14 mouse cellular contexts compared by ENCODE assay signal in the genomic region with DNA sequence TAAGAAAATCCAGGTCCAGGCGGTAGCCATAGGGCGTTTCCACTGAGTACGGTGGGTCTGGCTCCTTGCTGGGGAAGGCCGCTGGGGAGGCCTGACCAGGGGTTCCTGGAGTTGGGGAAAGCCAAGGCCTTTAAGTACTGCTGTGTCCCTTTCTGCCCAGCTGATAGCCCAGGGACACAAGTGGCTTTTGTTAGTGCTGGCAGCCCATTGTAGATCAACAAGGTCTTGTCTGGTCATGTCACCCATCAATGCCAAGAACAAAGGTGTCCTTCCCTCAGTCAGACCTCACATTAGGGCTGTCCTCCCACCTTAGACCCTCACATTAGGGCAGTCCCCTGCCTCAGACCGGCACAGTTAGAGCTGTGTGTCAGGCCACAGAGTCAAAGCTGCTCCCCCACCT. TPM values are rescaled to one million over a fixed set of nuclear protein-coding genes. Genes with fewer than 3 reads are reported as not detected.
DNase-seq lines count a peak whose midpoint lies in the region; ATAC-seq and TF ChIP-seq lines count a peak whose summit lies in the region.
"Had no signal": no experiment of that assay in that cellular context is flagged by ENCODE, and none has a peak within 500 bp of the region (broad histone marks: within the 10 kb centered on the region; RNA-seq: fewer than 3 reads in every experiment).

No protein-coding gene starts in this region.

- TF ChIP-seq CTCF in kidney, postnatal 0 days (IDR thresholded peaks at IDR 0.05; ENCODE audit: low read depth) = no peak

- H3K36me3 ChIP-seq in heart, embryonic 10.5 days = peaks cover 54% of the 10 kb centered on the region
- peaks cover 25% of the 10 kb centered on the region for H3K36me3 ChIP-seq in kidney, postnatal 0 days (ENCODE audit: insufficient read depth, low read length)
- peaks cover 67% of the 10 kb centered on the region for H3K36me3 ChIP-seq in limb, embryonic 10.5 days

- no peaks in the 10 kb centered on the region for H3K27me3 ChIP-seq in heart, embryonic 10.5 days (ENCODE audit: insufficient read depth, poor library complexity, severe bottlenecking)
- H3K27me3 ChIP-seq in kidney, postnatal 0 days (ENCODE audit: insufficient read depth, low read length) = no peaks in the 10 kb centered on the region
- H3K27me3 ChIP-seq in limb, embryonic 10.5 days (ENCODE audit: low read depth, poor library complexity, severe bottlenecking) = no peaks in the 10 kb centered on the region
- H3K27me3 ChIP-seq: Patski had no signal

- peak overlapping the region; percentile 78 for H3K4me3 ChIP-seq in heart, embryonic 10.5 days
- H3K4me3 ChIP-seq in kidney, postnatal 0 days (replicated peaks; ENCODE audit: low read depth, low read length) = no peak overlapping the region
- peak overlapping the region; percentile 80 for H3K4me3 ChIP-seq in limb, embryonic 10.5 days

- peak overlapping the region; percentile 69 for H3K4me2 ChIP-seq in kidney, postnatal 0 days (ENCODE audit: low read length)

- no peak for DNase-seq in heart, embryonic 10.5 days (ENCODE audit: low spot score)
- no peak for DNase-seq in heart, adult 9 months (ENCODE audit: low spot score in 2 of 2)
- DNase-seq in kidney, postnatal 0 days (ENCODE audit: low spot score) = no peak
- DNase-seq in kidney, postnatal 25 days = no peak
- peak; percentile 45 for DNase-seq in brain, adult 2 months (ENCODE audit: low read depth, low spot score)
- DNase-seq in limb, embryonic 10.5 days (ENCODE audit: low spot score) = no peak
- no peak for DNase-seq in thymus, postnatal 36 days
- no peak for DNase-seq in layer of hippocampus, postnatal 36 days
- DNase-seq: adrenal gland, postnatal 10 days; gastrocnemius, postnatal 10 days; kidney, adult 8-10 months; lung, adult 2 months had no signal

- 74% methylated on average over 5 of the region's 5 CpGs for WGBS in heart, embryonic 10.5 days
- WGBS in kidney, postnatal 0 days = 77% methylated on average over 5 of the region's 5 CpGs
- 70% methylated on average over 5 of the region's 5 CpGs for WGBS in limb, embryonic 10.5 days

- H3K9ac ChIP-seq in kidney, postnatal 0 days (ENCODE audit: low read depth, low read length) = no peak overlapping the region

- H3K4me1 ChIP-seq in heart, embryonic 10.5 days = peaks cover 61% of the 10 kb centered on the region
- H3K4me1 ChIP-seq in kidney, postnatal 0 days (replicated peaks; ENCODE audit: insufficient read depth, low read length) = peaks cover 22% of the 10 kb centered on the region
- peaks cover 54% of the 10 kb centered on the region for H3K4me1 ChIP-seq in limb, embryonic 10.5 days

- no peaks in the 10 kb centered on the region for H3K9me3 ChIP-seq in heart, embryonic 10.5 days
- no peaks in the 10 kb centered on the region for H3K9me3 ChIP-seq in kidney, postnatal 0 days (replicated peaks; ENCODE audit: low read length)
- H3K9me3 ChIP-seq in limb, embryonic 10.5 days (replicated peaks) = no peaks in the 10 kb centered on the region

- H3K27ac ChIP-seq in heart, embryonic 10.5 days = peak overlapping the region; percentile 94
- H3K27ac ChIP-seq in kidney, postnatal 0 days = no peak overlapping the region
- peak overlapping the region; percentile 81 for H3K27ac ChIP-seq in limb, embryonic 10.5 days

- no peak for ATAC-seq in kidney, postnatal 0 days (replicated peaks; ENCODE audit: low FRiP score, low read depth)
- ATAC-seq: Patski had no signal

RNA-seq across cellular contexts. Expression of a gene that starts 3.0 kb away (rescaled TPM):
- polyA plus RNA-seq in heart, embryonic 10.5 days (2016; fragmentation: Nextera tagmentation; extraction: Ambion mirVana) = 16.4 and 16.9 TPM in 2 replicates
- 10.1 and 10.3 TPM in 2 replicates for polyA plus RNA-seq in kidney, postnatal 0 days (2015; fragmentation: Nextera tagmentation; extraction: Ambion mirVana)
- 22.7 and 24.2 TPM in 2 replicates for polyA plus RNA-seq in limb, embryonic 10.5 days (2016; fragmentation: Nextera tagmentation; extraction: Ambion mirVana)
- total RNA-seq in layer of hippocampus, postnatal 36 days (2021) = 1 to 10 TPM; 6.3 to 7.0 TPM

RNA-seq across cellular contexts. Expression of a gene that starts 35.5 kb away (rescaled TPM):
- 112 and 160 TPM in 2 replicates for polyA plus RNA-seq in heart, embryonic 10.5 days (2016; fragmentation: Nextera tagmentation; extraction: Ambion mirVana)
- polyA plus RNA-seq in kidney, postnatal 0 days (2015; fragmentation: Nextera tagmentation; extraction: Ambion mirVana) = 55.1 and 61.1 TPM in 2 replicates
- polyA plus RNA-seq in limb, embryonic 10.5 days (2016; fragmentation: Nextera tagmentation; extraction: Ambion mirVana) = 225 and 232 TPM in 2 replicates
- total RNA-seq in layer of hippocampus, postnatal 36 days (2021) = 1 to 10 TPM; 1.4 to 2.1 TPM

RNA-seq across cellular contexts. Expression of a gene that starts 39.7 kb away (rescaled TPM):
- polyA plus RNA-seq in heart, embryonic 10.5 days (2016; fragmentation: Nextera tagmentation; extraction: Ambion mirVana) = 2.5 and 5.7 TPM in 2 replicates
- polyA plus RNA-seq in kidney, postnatal 0 days (2015; fragmentation: Nextera tagmentation; extraction: Ambion mirVana) = 5.6 and 6.1 TPM in 2 replicates
- polyA plus RNA-seq in limb, embryonic 10.5 days (2016; fragmentation: Nextera tagmentation; extraction: Ambion mirVana) = 1.2 and 1.6 TPM in 2 replicates
- not detected for total RNA-seq in layer of hippocampus, postnatal 36 days (2021)
- total RNA-seq: left cerebral cortex, adult 8-10 months had no signal

RNA-seq across cellular contexts. Expression of a gene that starts 56.9 kb away (rescaled TPM):
- polyA plus RNA-seq in heart, embryonic 10.5 days (2016; fragmentation: Nextera tagmentation; extraction: Ambion mirVana) = 47.9 and 56.9 TPM in 2 replicates
- 28.3 and 28.7 TPM in 2 replicates for polyA plus RNA-seq in kidney, postnatal 0 days (2015; fragmentation: Nextera tagmentation; extraction: Ambion mirVana)
- polyA plus RNA-seq in limb, embryonic 10.5 days (2016; fragmentation: Nextera tagmentation; extraction: Ambion mirVana) = 46.0 and 52.0 TPM in 2 replicates
- total RNA-seq in layer of hippocampus, postnatal 36 days (2021) = 10 to 100 TPM; 14.1 to 15.0 TPM
